Mouse (Mus musculus) olfactory bulb, adult 2 months (tissue): ENCODE data around the gene Zfhx3. TPM values are rescaled to one million over a fixed set of nuclear protein-coding genes. Genes with fewer than 3 reads are reported as not detected.

ENCODE experiments used
- H3K27ac ChIP-seq: fragments of 200-500 bp; 2 replicates; pipeline ENCODE4 v1.5.1; 2012; ENCODE audit warnings: low read depth, low read length; ENCODE audit not compliant: insufficient read depth
- H3K4me1 ChIP-seq: fragments of 200-500 bp; 2 replicates; pipeline ENCODE4 v1.6.1; 2012; ENCODE audit warnings: low read length; ENCODE audit not compliant: control insufficient read depth, insufficient read depth
- H3K4me3 ChIP-seq: fragments of 200-500 bp; 2 replicates; pipeline ENCODE4 v1.5.1; 2012; ENCODE audit warnings: mild to moderate bottlenecking, low read depth, low read length, moderate library complexity; ENCODE audit not compliant: insufficient read depth
- CTCF ChIP-seq: fragments of 200-500 bp; IDR thresholded peaks from 2 replicates; pipeline ENCODE4 v1.5.1; 2012; ENCODE audit warnings: low read depth, mild to moderate bottlenecking, low read length, moderate library complexity; ENCODE audit not compliant: insufficient read depth
- POLR2A ChIP-seq: fragments of 200-500 bp; IDR thresholded peaks from 2 replicates; pipeline ENCODE4 v1.6.1; 2012; ENCODE audit warnings: mild to moderate bottlenecking, low read depth, low read length, moderate library complexity; ENCODE audit not compliant: insufficient read depth
- WGBS: fragments of 180-500 bp; shearing (Covaris S2); methylation state at CpG from one replicate; pipeline ENCODE4 v1.1.7; 2018; 5-methylcytosine and 5-hydroxymethylcytosine counted together
- polyA plus RNA-seq: library from polyadenylated mRNA; stranded (reverse); fragments of >200 nt; gene quantifications from 2 replicates; pipeline ENCODE4 v1.2.4, GENCODE M21; 2012; ENCODE audit warnings: low replicate concordance; ENCODE audit not compliant: missing spikeins, insufficient read depth, insufficient read length

The Zfhx3 gene
- polyA plus RNA-seq, 1 experiment = not detected

DNA sequence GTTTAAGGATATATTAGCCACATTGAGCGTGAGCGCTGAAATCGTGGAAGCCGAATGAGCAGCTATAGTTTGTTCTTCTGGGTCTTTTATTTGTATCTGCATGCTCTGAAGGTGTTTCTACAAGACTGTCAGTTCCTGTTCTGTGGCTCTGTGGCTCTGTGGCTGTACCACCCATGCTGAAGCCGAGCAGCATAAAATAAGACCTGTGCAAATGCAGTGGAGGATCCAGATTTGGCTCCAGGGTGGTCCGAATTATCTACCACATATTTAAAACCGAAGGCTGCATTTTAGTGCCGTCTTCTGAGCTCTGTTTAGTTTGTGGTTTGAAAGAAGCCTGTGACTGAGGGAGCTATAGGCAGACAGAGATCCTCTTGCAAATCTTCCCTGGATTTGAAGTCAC is 241.5 kb downstream of the Zfhx3 start:
- no peak for TF ChIP-seq CTCF
- TF ChIP-seq POLR2A = no peak
- H3K4me1 ChIP-seq = no peaks in the 10 kb centered on the region
- 88% methylated on average over 8 of the region's 8 CpGs for WGBS
- no peak overlapping the region for H3K4me3 ChIP-seq
- no peak overlapping the region for H3K27ac ChIP-seq

DNA sequence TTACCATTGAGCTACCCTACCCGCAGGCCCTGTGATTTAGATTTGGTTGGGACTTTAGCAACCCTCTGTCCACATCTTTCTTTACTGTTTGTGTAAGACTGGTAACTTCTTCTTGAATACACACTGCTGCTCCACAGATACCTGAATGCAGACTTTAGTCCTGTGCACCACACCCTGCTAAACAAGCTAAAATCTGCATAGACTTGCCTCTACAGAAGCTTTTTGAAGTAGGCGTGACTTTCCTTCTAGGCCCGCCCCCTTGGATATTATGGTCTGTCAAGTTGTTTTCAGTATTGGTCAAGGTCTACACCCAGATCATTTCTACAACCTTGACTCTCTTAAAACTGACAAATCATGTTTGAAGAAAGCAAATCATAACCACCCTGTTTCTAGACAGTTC is 243.8 kb downstream of the Zfhx3 start:
- TF ChIP-seq POLR2A = no peak
- no peak for TF ChIP-seq CTCF
- WGBS = 92% methylated on average over 3 of the region's 3 CpGs
- H3K4me1 ChIP-seq = no peaks in the 10 kb centered on the region
- H3K27ac ChIP-seq = no peak overlapping the region
- H3K4me3 ChIP-seq = no peak overlapping the region

DNA sequence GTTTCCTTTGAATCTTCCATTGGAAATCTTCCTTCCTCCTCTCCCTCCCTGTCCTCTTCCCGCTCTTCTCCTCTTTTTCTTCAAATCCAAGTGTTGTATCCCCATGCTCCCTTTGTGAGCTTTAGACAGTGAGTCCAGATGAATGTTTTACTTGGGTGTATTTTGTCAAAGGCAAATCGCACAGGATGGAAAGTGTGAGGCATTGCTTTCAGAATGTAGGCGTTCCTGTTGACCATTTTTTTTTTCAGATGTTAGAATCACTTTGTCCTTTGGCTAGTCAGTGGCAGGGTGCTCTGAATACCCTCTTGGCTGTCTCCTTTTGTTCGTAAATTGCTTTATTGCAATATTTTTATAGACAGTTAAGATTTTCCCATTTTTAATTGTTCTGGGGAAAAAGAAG is 245.6 kb downstream of the Zfhx3 start:
- TF ChIP-seq POLR2A (no peak), CTCF (no peak)
- Histone ChIP-seq H3K27ac (no peak overlapping the region), H3K4me3 (no peak overlapping the region), H3K4me1 (no peaks in the 10 kb centered on the region)
- 83% methylated on average over 4 of the region's 4 CpGs for WGBS

DNA sequence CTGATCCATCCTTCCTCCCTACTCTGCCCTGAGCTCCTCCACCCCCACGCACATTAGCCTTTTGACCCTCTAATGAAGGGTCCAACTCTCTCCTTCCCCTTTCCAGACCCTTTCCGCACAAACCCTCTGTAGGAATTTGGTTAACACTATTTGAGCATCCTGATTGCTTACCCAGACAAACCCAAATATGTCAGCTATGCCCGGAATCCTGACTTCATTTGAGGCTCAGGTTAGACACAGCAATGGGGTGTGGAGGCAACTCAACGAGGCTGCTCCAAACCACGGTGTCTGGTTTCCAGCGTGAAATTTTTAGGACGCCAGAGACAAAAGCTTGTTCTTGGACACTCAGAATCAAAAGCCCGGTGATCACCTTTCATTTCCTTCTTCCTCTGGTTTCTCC is 252.1 kb downstream of the Zfhx3 start:
- Histone ChIP-seq H3K4me3 (no peak overlapping the region), H3K27ac (no peak overlapping the region), H3K4me1 (no peaks in the 10 kb centered on the region)
- 74% methylated on average over 8 of the region's 8 CpGs for WGBS
- TF ChIP-seq POLR2A (no peak), CTCF (no peak)

DNA sequence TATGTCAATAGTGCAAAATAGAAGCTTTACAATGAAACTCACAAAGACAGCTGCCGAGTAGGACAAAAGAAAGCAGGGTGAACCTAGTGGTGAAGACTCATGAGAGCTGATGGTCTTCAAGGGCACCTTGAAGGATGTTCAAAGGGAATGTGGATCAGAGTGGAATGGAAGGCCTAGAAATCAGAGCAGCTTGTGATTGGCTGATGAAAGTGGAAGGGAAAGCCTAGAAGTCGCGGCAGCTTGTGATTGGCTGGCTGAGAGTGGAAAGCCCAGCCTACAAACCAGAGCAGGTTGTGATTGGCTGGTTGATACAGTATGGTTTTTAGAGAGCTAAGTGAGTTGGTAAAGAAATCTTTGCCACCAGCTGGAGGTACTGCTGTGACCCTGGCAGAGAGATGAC is 272.6 kb downstream of the Zfhx3 start:
- Histone ChIP-seq H3K4me1 (no peaks in the 10 kb centered on the region), H3K4me3 (no peak overlapping the region), H3K27ac (no peak overlapping the region)
- no peak for TF ChIP-seq CTCF
- TF ChIP-seq POLR2A = no peak
- WGBS = 90% methylated on average over 3 of the region's 3 CpGs

DNA sequence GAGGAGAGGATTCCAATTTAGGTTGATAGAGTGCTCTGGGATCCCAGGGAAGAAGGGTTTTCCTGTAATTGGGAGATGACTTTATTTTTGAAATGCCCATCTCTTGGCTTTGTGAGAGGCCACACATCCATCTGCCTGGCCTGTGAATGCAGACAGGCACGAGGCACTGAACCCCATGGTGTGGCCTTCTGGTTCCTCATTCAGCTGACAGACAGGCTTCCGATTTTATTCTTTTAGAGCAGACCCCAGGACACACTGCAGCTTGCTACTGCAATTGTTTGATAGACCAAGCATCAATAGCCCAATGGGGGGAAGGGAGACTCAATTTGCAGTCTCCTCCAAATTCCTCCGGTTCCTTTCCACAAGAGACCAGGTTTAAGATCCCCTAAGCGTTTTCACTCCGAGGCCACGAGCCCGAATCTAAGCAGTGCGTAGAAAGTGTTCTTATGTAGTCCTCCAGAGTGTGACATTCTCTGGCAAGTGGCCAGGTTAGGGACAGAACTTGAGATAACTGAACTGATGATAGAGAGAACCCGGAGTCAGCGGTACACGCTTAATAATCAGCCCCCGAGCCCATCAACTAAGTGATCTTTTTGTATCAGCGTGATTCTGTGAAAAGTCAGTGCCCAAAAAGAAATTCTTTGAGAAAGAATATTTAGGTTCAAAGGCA is 275.9 kb downstream of the Zfhx3 start:
- 49% methylated on average over 13 of the region's 13 CpGs for WGBS
- Histone ChIP-seq H3K27ac (no peak overlapping the region), H3K4me3 (no peak overlapping the region), H3K4me1 (no peaks in the 10 kb centered on the region)
- TF ChIP-seq CTCF (no peak), POLR2A (no peak)

DNA sequence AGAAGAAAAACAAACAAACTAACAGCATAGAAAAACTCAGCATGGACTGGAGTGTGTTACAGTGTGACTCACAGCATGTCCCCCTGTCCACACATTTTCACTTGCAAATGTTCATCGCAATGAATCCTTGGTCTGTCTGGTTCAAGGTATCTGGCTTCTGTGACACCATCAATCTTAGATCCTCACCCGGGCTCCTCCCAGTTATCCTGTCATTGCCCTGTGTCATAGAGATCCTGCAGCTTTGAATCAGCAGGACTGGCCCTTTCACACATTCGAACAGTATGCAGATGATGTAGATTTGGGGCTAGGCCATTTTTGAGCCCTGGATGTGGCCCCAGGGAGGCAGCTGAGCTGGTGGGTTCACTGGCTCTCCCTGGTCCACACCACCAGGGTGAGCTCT is 278.1 kb downstream of the Zfhx3 start:
- H3K4me3 ChIP-seq = no peak overlapping the region
- no peak for TF ChIP-seq POLR2A
- TF ChIP-seq CTCF = no peak
- H3K4me1 ChIP-seq = no peaks in the 10 kb centered on the region
- H3K27ac ChIP-seq = no peak overlapping the region
- WGBS = 79% methylated on average over 3 of the region's 3 CpGs

DNA sequence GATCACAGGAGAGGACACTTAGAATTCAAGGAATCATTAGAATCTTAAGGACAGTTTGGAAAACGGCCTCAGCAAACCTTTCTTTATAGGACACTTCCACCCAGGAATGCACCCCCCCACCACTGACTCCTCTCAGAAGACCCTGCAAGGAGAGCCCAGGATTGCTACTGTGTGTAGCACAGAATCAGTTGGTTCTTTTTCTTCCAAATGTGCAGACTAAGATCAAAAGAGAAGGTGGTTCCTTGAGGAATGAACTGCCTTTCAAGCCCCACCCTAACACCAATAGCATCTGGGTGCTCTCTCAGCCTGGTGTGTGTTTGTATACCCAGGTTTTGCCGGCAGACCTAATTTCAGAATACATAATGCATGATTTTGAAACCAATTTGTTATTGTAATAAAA is 279.6 kb downstream of the Zfhx3 start:
- no peak overlapping the region for H3K4me3 ChIP-seq
- no peak for TF ChIP-seq POLR2A
- no peak for TF ChIP-seq CTCF
- no peak overlapping the region for H3K27ac ChIP-seq
- WGBS = 79% methylated on average over 2 of the region's 2 CpGs
- H3K4me1 ChIP-seq = no peaks in the 10 kb centered on the region

DNA sequence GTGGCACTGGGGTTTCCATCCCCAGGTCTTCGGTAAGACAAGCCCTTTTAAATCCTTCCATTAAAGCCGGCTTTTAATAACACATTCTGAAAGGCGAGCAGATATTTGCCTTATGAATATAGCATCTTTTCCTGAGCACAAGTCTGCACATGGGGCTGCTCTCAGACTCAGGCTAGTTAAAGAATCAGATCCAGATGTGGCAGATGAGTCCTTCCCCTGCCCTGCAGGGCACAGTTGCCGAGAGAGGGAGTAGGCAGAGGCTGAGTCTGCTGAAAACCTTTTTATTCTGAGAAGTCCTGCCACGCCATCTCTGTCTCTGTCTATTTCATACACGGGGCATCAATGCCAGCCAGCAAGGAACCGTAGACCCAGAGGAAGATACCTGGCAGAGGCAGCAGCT is 289.9 kb downstream of the Zfhx3 start:
- Histone ChIP-seq H3K4me3 (no peak overlapping the region), H3K27ac (no peak overlapping the region), H3K4me1 (no peaks in the 10 kb centered on the region)
- 88% methylated on average over 7 of the region's 7 CpGs for WGBS
- TF ChIP-seq CTCF = no peak
- no peak for TF ChIP-seq POLR2A

DNA sequence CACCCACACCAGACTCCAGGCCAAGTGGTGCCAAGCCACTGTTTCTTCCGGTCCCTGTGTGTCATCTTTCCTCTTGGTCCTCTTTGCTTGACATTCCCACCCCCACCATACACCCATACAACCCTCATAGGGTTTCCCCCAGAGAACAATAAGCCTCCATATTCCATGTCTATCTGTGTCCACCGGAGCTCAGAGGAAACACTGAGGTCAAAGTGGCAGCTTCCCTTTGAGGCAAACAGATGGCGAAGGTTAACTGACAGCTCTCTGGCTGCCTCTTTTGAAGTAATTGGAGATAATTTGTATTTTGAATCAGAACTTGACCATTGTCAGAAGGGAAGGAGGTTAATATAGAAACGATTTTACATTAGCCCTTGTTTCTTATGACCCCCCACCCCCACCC is 292.0 kb downstream of the Zfhx3 start:
- H3K4me1 ChIP-seq = no peaks in the 10 kb centered on the region
- H3K4me3 ChIP-seq = no peak overlapping the region
- no peak overlapping the region for H3K27ac ChIP-seq
- TF ChIP-seq CTCF = no peak
- no peak for TF ChIP-seq POLR2A
- WGBS = 74% methylated on average over 4 of the region's 4 CpGs
